Mouse (Mus musculus): Measurements from ENCODE around the gene Hsd3b4.
"Not testable (repeated sequence)": the region's sequence is repeated elsewhere in the genome, so short reads cannot be mapped to it uniquely, and the experiment has no call there.

Gene Hsd3b4

GRCm38 (mm10) chr3:98510414-98510813, at the start of gene Hsd3b4:
Hsd3b4 (minus strand) TSS chr3:98510514.
- not testable (repeated sequence) for DNase-seq (ENCODE audit: low spot score)

GRCm38 (mm10) chr3:98550832-98551231, 40.5 kb upstream of the Hsd3b4 start:
- not testable (repeated sequence) for DNase-seq (ENCODE audit: low spot score)

DNA sequence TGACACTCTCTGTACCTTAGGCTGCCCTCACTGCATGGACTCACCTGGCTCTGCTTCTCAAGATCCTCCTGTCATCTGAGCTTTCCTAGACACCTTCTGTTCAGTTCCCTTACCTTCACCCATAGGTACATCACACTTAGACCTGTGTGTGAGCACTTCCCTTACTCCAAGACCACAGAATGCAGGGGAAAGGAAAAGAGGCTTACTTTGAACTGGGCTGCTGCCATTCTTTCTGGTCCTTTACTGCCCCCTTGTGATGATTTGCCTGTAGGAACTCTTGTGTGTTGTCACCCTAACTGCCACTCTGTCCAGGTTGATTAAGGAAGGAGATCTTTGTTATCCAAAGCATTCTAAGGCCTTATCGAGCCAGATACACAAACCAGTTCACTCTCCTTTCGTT, 39.9 kb upstream of the Hsd3b4 start:
- not testable (repeated sequence) for DNase-seq (ENCODE audit: low spot score)

- DNase-seq (ENCODE audit: low spot score) = not testable (repeated sequence)
Observed at GRCm38 (mm10) chr3:98548495-98548894, 38.2 kb upstream of the Hsd3b4 start.

GRCm38 (mm10) chr3:98547641-98548040, 37.3 kb upstream of the Hsd3b4 start:
- DNase-seq (ENCODE audit: low spot score) = not testable (repeated sequence)

DNA sequence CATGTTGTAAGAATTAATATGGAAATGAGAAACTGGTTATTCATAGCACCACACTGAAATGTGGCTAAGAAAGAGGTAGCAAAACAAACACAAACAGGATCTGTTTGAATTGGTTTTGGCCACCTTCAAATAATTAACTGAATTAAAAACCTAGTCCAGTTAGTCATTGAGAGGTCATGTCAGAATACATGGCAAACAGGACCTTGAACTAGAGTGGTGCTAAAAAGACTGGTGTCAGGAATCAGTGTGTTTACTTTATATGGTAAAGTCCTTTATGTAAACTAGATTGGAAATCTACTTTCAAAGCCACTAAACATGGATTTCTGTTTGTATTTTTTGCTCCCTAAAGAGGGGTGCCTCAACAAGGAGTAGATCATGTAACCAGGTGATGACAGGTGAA, 14.7 kb upstream of the Hsd3b4 start:
- not testable (repeated sequence) for DNase-seq (ENCODE audit: low spot score)

DNA sequence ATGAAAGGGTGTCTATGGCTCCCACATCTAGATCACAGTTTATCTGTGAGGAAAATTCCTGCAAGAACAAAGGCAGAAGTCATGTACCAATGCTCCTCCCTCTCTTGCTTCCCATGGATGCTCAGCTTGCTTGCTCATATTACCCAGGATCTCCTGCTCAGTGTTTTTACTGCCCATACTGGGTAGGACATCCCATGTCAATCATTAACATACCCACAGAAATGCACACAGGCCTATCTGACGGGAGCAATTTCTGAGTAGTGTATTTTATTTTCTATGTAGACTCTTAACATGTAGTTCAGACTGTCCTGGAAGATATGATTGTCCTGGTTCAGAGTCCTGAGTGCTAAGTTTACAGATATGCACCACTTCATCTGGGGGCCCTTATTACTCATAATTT, 14.2 kb upstream of the Hsd3b4 start:
- DNase-seq (ENCODE audit: low spot score) = not testable (repeated sequence)

- DNase-seq (ENCODE audit: low spot score) = not testable (repeated sequence)
Observed at GRCm38 (mm10) chr3:98522779-98523178, 12.5 kb upstream of the Hsd3b4 start.

DNA sequence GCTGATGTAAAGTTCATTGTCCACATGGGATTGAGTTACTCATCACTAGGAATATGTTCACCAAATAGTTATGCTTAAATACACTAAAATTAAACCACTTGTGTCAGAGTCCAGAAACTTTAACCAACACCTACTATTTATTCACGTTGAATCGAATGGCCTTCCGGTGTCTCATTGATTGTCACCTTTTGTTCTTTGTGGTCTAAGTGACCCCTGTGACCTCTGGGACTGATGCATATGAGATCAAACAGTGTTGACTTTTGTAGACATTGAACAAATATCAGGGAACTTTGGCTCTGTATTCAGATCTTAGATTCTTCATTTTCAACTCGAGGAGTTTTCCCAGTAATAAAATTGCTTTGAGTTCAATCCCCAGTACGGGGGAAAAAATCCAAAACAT, 3.1 kb downstream of the Hsd3b4 start:
- not testable (repeated sequence) for DNase-seq (ENCODE audit: low spot score)

DNA sequence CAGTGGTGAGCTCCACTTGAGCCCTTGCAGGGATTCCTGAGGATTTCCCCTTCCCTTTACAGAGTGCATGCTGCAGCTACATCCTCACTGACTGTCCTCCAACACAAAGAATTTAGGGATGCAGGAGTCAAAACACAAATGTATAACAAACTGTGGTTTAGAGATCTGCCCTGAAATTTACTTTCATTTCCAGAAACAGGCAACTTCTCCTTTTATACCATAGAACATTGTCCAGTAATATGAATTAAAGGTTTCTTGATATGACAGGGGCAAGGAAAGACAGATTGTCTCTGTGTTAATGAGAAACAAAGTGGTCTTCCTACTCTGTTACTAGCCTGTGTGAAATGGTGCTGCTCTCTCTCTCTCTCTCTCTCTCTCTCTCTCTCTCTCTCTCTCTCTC, 12.9 kb downstream of the Hsd3b4 start:
- not testable (repeated sequence) for DNase-seq (ENCODE audit: low spot score)

DNA sequence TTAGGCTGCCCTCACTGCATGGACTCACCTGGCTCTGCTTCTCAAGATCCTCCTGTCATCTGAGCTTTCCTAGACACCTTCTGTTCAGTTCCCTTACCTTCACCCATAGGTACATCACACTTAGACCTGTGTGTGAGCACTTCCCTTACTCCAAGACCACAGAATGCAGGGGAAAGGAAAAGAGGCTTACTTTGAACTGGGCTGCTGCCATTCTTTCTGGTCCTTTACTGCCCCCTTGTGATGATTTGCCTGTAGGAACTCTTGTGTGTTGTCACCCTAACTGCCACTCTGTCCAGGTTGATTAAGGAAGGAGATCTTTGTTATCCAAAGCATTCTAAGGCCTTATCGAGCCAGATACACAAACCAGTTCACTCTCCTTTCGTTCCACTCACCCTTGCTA, 13.6 kb downstream of the Hsd3b4 start:
- not testable (repeated sequence) for DNase-seq (ENCODE audit: low spot score)

DNA sequence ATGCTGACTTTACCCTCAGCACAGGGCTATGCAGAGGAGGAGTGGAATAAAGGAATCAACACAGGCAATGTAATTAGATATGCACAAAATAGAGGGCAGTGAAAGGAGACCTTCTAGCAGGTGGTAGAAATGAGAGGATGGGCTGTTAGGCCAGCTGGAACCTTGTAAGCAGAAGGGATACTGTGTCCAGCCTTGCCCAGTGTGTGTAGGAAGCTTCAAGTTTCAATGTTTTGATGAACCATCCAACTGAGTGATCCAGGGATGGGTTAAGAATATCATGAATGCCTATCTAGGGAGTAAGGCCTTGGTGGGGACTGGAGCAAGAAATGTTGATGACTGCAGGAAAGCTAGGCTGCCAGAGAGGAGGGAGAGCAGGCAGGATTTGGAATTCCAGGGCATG, 15.3 kb downstream of the Hsd3b4 start:
- not testable (repeated sequence) for DNase-seq (ENCODE audit: low spot score)

DNA sequence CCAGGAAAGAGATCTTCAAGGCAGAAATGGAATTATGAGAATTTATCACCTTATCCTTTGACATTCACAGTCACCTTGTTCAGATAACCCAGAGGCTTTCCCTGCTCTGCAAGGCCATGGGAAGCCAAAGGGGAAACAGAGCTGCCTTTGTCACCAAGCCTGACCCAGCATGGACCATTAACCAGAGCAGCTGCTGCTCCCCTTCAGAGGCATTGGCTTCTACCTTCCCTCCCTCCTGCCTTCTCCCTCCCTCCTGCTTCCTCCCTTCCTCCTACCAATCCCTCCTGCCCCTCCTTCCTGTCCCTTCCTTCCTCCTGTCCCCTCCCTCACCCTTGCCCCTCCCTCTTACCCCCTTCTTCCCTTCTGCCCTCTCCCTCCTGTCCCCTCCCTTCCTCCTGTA, 16.1 kb downstream of the Hsd3b4 start:
- not testable (repeated sequence) for DNase-seq (ENCODE audit: low spot score)

- DNase-seq (ENCODE audit: low spot score) = not testable (repeated sequence)
Observed at GRCm38 (mm10) chr3:98471499-98471898, 38.8 kb downstream of the Hsd3b4 start.

- not testable (repeated sequence) for DNase-seq (ENCODE audit: low spot score)
Observed at GRCm38 (mm10) chr3:98471057-98471456, 39.3 kb downstream of the Hsd3b4 start.

DNA sequence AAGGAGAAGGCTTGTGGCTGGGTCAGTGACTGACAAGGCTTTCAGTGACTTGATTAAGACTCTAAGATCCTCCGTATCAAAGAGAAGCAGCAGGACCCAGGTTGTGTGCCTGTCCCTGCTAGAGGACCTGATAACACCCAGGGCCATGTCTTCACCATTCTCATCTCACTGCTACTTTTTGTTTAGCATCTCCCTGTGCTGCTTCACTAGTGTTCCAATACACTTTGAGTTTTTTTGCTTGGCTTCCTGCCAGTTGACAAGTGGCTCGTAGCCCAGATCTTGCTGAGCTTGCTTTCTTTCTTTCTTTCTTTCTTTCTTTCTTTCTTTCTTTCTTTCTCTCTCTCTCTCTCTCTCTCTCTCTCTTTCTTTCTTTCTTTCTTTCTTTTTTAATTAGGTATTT, 41.0 kb downstream of the Hsd3b4 start:
- DNase-seq (ENCODE audit: low spot score) = not testable (repeated sequence)

- DNase-seq (ENCODE audit: low spot score) = not testable (repeated sequence)
Observed at GRCm38 (mm10) chr3:98457026-98457425, 53.3 kb downstream of the Hsd3b4 start, which contains the start of gene Gm4450. Gm4450 (minus strand) TSS chr3:98457126.

DNA sequence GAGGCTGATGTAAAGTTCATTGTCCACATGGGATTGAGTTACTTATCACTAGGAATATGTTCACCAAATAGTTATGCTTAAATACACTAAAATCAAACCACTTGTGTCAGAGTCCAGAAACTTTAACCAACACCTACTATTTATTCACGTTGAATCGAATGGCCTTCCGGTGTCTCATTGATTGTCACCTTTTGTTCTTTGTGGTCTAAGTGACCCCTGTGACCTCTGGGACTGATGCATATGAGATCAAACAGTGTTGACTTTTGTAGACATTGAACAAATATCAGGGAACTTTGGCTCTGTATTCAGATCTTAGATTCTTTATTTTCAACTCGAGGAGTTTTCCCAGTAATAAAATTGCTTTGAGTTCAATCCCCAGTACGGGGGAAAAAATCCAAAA, 56.5 kb downstream of the Hsd3b4 start:
- not testable (repeated sequence) for DNase-seq (ENCODE audit: low spot score)

Measured in testis, postnatal 14 days (tissue).